Mouse (Mus musculus): ENCODE measurements around the gene 2010111I01Rik.

GRCm38 (mm10) chr13:62952047-62952446, 12.6 kb upstream of the 2010111I01Rik start:
- no peak for TF ChIP-seq MAFK (IDR thresholded peaks at IDR 0.05; ENCODE audit: insufficient read depth, low read depth, low read length)
- TF ChIP-seq HCFC1 (IDR thresholded peaks at IDR 0.05; ENCODE audit: borderline replicate concordance, insufficient read depth, low read length), result no peak
- TF ChIP-seq ZC3H11A (IDR thresholded peaks at IDR 0.05; ENCODE audit: borderline replicate concordance, low read depth, low read length), result no peak
